Mouse (Mus musculus): ENCODE measurements around the gene Atic.

DNA sequence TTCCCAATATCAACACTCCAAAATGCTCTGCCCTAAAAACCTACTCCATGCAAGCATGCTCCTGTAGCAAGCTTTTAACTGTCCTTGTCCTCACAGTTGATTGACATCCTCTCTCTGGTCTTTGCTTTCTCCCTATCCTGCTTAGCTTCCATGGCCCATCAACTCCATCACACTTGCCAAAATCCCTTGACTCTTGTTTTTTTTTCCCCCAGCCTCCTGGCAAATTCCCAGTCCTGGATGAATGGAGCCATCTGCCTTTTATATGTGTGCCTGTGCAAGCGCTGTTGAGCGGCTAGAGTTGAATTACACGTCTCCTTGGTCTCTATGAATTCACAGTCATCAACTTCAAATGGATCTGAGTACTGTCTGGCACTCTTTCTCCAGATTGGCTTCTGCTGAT lies 16.5 kb upstream of the Atic start:
- TF ChIP-seq POLR2A (IDR thresholded peaks at IDR 0.05; ENCODE audit: extremely low read depth, insufficient read depth, low read length) (no peak), CTCF (IDR thresholded peaks at IDR 0.05; ENCODE audit: low read depth, low read length) (no peak)

Measured in liver, adult 2 months (tissue).